Mouse (Mus musculus): ENCODE data around the gene Msh6. TPM values are rescaled to one million over a fixed set of nuclear protein-coding genes. Genes with fewer than 3 reads are reported as not detected.
A peak's percentile ranks its signal among the peaks of the same experiment; 100 is the strongest.

Msh6 gene
- polyA plus RNA-seq, 1 experiment from 2014 or later, result 24.5 TPM

GRCm38 (mm10) chr17:88023924-88024323, 49.1 kb downstream of the Msh6 start:
- no peak overlapping the region for H3K4me3 ChIP-seq (replicated peaks)
- H3K36me3 ChIP-seq (replicated peaks), result no peaks in the 10 kb centered on the region
- H3K27ac ChIP-seq (replicated peaks), result no peak overlapping the region
- ATAC-seq (ENCODE audit: insufficient read depth), result no peak
- H3K27me3 ChIP-seq, result no peaks in the 10 kb centered on the region
- WGBS (ENCODE audit: insufficient replicate concordance), result 74% methylated on average over 1 of the region's 1 CpGs
- H3K4me1 ChIP-seq (replicated peaks), result 0 out of 2 replicates have a peak, but pooled peaks cover 9% of the 10 kb centered on the region
- H3K9ac ChIP-seq, result no peak overlapping the region
- H3K9me3 ChIP-seq (replicated peaks), result no peaks in the 10 kb centered on the region
- no peak overlapping the region for H3K4me2 ChIP-seq

- Histone ChIP-seq H3K27me3 (no peaks in the 10 kb centered on the region), H3K9ac (no peak overlapping the region), H3K27ac (replicated peaks) (no peak overlapping the region), H3K9me3 (replicated peaks) (no peaks in the 10 kb centered on the region), H3K4me1 (replicated peaks) (0 out of 2 replicates have a peak, but pooled peaks cover 13% of the 10 kb centered on the region), H3K4me2 (no peak overlapping the region), H3K36me3 (replicated peaks) (no peaks in the 10 kb centered on the region), H3K4me3 (replicated peaks) (no peak overlapping the region)
- no peak for ATAC-seq (ENCODE audit: insufficient read depth)
- WGBS (ENCODE audit: insufficient replicate concordance), result 35% methylated on average over 4 of the region's 4 CpGs
Measured at GRCm38 (mm10) chr17:88025227-88025626, 50.4 kb downstream of the Msh6 start.

- H3K4me3 ChIP-seq (replicated peaks), result no peak overlapping the region
- H3K9me3 ChIP-seq (replicated peaks), result no peaks in the 10 kb centered on the region
- no peak overlapping the region for H3K4me2 ChIP-seq
- no peak overlapping the region for H3K27ac ChIP-seq (replicated peaks)
- ATAC-seq (ENCODE audit: insufficient read depth), result no peak
- H3K9ac ChIP-seq, result no peak overlapping the region
- peaks cover 43% of the 10 kb centered on the region for H3K4me1 ChIP-seq (replicated peaks)
- 82% methylated on average over 17 of the region's 17 CpGs for WGBS (ENCODE audit: insufficient replicate concordance)
- H3K27me3 ChIP-seq, result no peaks in the 10 kb centered on the region
- no peaks in the 10 kb centered on the region for H3K36me3 ChIP-seq (replicated peaks)
Measured at GRCm38 (mm10) chr17:88029194-88029970, 54.5 kb downstream of the Msh6 start.

GRCm38 (mm10) chr17:88031755-88032154, 56.9 kb downstream of the Msh6 start:
- Histone ChIP-seq H3K27ac (replicated peaks) (peak overlapping the region; percentile 62), H3K4me2 (peak overlapping the region; percentile 43), H3K9ac (no peak overlapping the region), H3K9me3 (replicated peaks) (no peaks in the 10 kb centered on the region), H3K36me3 (replicated peaks) (no peaks in the 10 kb centered on the region), H3K27me3 (no peaks in the 10 kb centered on the region), H3K4me3 (replicated peaks) (no peak overlapping the region), H3K4me1 (replicated peaks) (peaks cover 54% of the 10 kb centered on the region)
- ATAC-seq (ENCODE audit: insufficient read depth), result peak; percentile 78
- WGBS (ENCODE audit: insufficient replicate concordance), result 26% methylated on average over 5 of the region's 5 CpGs

GRCm38 (mm10) chr17:88034418-88034817, 59.6 kb downstream of the Msh6 start:
- 34% methylated on average over 4 of the region's 4 CpGs for WGBS (ENCODE audit: insufficient replicate concordance)
- Histone ChIP-seq H3K36me3 (replicated peaks) (no peaks in the 10 kb centered on the region), H3K27ac (replicated peaks) (peak overlapping the region; percentile 69), H3K9ac (no peak overlapping the region), H3K4me1 (replicated peaks) (peaks cover 54% of the 10 kb centered on the region), H3K27me3 (no peaks in the 10 kb centered on the region), H3K4me3 (replicated peaks) (no peak overlapping the region), H3K4me2 (peak overlapping the region; percentile 46), H3K9me3 (replicated peaks) (no peaks in the 10 kb centered on the region)
- ATAC-seq (ENCODE audit: insufficient read depth), result peak; percentile 89

Other genes with a start within 250 kb of the Msh6 start
- gene Kcnk12, start 177.1 kb upstream of the Msh6 start, polyA plus RNA-seq (2015; fragmentation: Nextera tagmentation; extraction: Ambion mirVana), result 0.70 and 0.76 TPM in 2 replicates
- gene Rpl36-ps4, start 54.1 kb upstream of the Msh6 start, polyA plus RNA-seq (2015; fragmentation: Nextera tagmentation; extraction: Ambion mirVana), result not detected in 2 replicates
- gene Fbxo11, start 90.2 kb downstream of the Msh6 start, polyA plus RNA-seq (2015; fragmentation: Nextera tagmentation; extraction: Ambion mirVana), result 3.2 and 4.1 TPM in 2 replicates